Comparison of ENCODE assay signal across 14 mouse cellular contexts in the genomic region with DNA sequence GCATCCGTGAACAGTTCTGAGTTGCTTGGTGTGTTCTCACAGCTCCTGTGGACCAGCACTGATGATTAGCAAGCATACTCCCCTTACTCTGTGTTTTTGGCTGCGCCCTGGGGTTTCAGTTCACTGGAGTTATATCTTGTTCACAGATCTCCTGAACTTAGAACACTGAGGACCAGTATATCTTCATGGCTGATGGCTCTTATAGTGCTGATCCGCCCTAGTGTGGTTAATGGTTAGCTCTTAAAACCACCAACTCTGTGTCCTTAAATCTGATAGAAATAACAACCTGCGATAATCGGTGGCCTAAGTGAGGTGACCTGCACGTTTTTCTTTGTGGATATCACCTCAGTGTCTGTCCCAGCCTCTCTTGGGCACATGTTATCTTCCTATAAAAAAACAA.
"Had no signal": no experiment of that assay in that cellular context is flagged by ENCODE, and none has a peak within 500 bp of the region (broad histone marks: within the 10 kb centered on the region; RNA-seq: fewer than 3 reads in every experiment).

No protein-coding gene starts in this region.

- H3K4me3 ChIP-seq: limb, embryonic 15.5 days; liver, embryonic 13.5 days; lung, embryonic 15.5 days; midbrain, embryonic 15.5 days; neural tube, embryonic 12.5 days had no signal

- H3K36me3 ChIP-seq: limb, embryonic 15.5 days; liver, embryonic 13.5 days; lung, embryonic 15.5 days; midbrain, embryonic 15.5 days; neural tube, embryonic 12.5 days had no signal

- H3K9me3 ChIP-seq: limb, embryonic 15.5 days; liver, embryonic 13.5 days; lung, embryonic 15.5 days; megakaryocyte, embryonic 14.5 days; midbrain, embryonic 15.5 days; neural tube, embryonic 12.5 days had no signal

- DNase-seq: layer of hippocampus, adult 9-11 months; layer of hippocampus, postnatal 36 days; liver, embryonic 13.5 days; liver, postnatal 0 days; lung, postnatal 14 days; right cerebral cortex, postnatal 4 days; thymus, adult 18-20 months; thymus, postnatal 14 days had no signal

- H3K27me3 ChIP-seq: limb, embryonic 15.5 days; liver, embryonic 13.5 days; lung, embryonic 15.5 days; midbrain, embryonic 15.5 days; neural tube, embryonic 12.5 days had no signal

- H3K27ac ChIP-seq: limb, embryonic 15.5 days; liver, embryonic 13.5 days; lung, embryonic 15.5 days; midbrain, embryonic 15.5 days; neural tube, embryonic 12.5 days had no signal

- ATAC-seq: liver, postnatal 0 days; midbrain, embryonic 15.5 days had no signal

- H3K9ac ChIP-seq: limb, embryonic 15.5 days; liver, embryonic 13.5 days; liver, postnatal 0 days; lung, embryonic 15.5 days; midbrain, embryonic 15.5 days; neural tube, embryonic 12.5 days had no signal

- H3K4me2 ChIP-seq: limb, embryonic 15.5 days; liver, embryonic 13.5 days; lung, embryonic 15.5 days; midbrain, embryonic 11.5 days; midbrain, embryonic 15.5 days; neural tube, embryonic 12.5 days had no signal

- H3K4me1 ChIP-seq: limb, embryonic 15.5 days; lung, embryonic 15.5 days; midbrain, embryonic 15.5 days; neural tube, embryonic 12.5 days had no signal
